Mouse (Mus musculus): ENCODE measurements at regions not wholly inside any gene's neighbourhood (a gene's known extent, or its start where the extent isn't known, plus 50 kb on each side); places are given as distances from the start of the nearest gene placed in this dataset.

DNA sequence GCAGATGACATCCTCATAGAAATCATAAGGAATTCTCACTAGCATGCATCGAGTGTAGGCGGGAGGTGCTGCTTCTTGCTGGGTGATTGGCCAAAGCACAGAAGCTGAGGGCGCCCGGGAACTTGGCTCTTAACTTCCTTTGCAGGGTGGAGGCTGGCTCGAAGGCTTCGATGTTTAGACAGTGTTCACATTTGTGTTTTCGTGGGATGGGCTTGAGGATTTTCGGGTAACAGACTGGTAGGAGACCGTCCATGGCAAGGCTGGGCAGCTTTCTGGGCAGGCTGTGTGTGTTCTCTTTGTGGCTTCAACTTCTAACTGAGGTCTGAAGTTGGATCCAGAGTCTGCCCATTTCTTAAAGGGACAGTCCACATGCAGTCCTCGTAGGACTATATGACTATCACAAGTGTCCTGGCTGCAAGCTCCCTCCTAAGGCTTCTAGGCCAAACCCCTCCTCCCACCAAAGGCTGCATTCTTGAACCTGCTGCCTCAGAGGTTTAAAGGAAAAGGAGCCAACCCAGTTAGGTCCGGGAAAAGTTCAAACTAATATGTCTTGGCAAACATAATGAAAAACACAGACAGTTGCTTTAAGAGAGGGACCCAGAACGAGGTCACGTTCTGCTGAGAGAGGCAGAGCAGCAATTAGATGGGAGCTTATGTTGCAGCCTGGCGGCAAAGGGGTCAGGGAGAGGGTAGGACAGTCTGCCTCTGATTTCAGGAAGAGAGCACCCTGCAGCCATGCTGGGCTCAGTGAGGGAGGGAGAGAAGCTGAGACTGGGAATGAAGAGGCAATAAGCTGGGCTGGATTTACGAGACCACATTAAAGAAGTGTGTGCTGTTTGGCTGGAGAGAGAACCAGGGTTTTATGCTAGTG is 98.2 kb upstream of the Neo1 start:
- no peak for TF ChIP-seq EP300 (IDR thresholded peaks at IDR 0.05)
- no peak for TF ChIP-seq CTCF (IDR thresholded peaks at IDR 0.05)
- DNase-seq (ENCODE audit: low spot score) (peak; percentile 40), ATAC-seq (peak; percentile 43)
- no peak overlapping the region for H3K9ac ChIP-seq (replicated peaks; ENCODE audit: low read depth)
- H3K9me3 ChIP-seq (ENCODE audit: low read length) = no peaks in the 10 kb centered on the region
- 23% methylated on average over 15 of the region's 15 CpGs for WGBS
- no peaks in the 10 kb centered on the region; the same call in 1 of the 2 replicates for H3K4me1 ChIP-seq (ENCODE audit: insufficient read depth, low read depth, low read length)
- H3K27ac ChIP-seq (ENCODE audit: low read length) = peak overlapping the region; percentile 9
- peak overlapping the region; percentile 35 for H3K4me2 ChIP-seq (replicated peaks; ENCODE audit: low read depth, low read length)
- H3K36me3 ChIP-seq (ENCODE audit: insufficient read depth, low read length) = no peaks in the 10 kb centered on the region
- H3K27me3 ChIP-seq (replicated peaks; ENCODE audit: insufficient read depth, low read length) = no peaks in the 10 kb centered on the region
- H3K4me3 ChIP-seq (ENCODE audit: low read depth, low read length) = no peak overlapping the region

- no peak overlapping the region for H3K4me3 ChIP-seq (ENCODE audit: low read depth, low read length)
- TF ChIP-seq CTCF (IDR thresholded peaks at IDR 0.05) (no peak), EP300 (IDR thresholded peaks at IDR 0.05) (no peak)
- no peak overlapping the region for H3K27ac ChIP-seq (ENCODE audit: low read length)
- H3K4me2 ChIP-seq (replicated peaks; ENCODE audit: low read depth, low read length) = no peak overlapping the region
- H3K9me3 ChIP-seq (ENCODE audit: low read length) = no peaks in the 10 kb centered on the region
- H3K36me3 ChIP-seq (ENCODE audit: insufficient read depth, low read length) = no peaks in the 10 kb centered on the region
- peak; percentile 83 for DNase-seq (ENCODE audit: low spot score)
- H3K4me1 ChIP-seq (ENCODE audit: insufficient read depth, low read depth, low read length) = no peaks in the 10 kb centered on the region; the same call in 1 of the 2 replicates
- ATAC-seq = peak; percentile 84
- H3K9ac ChIP-seq (replicated peaks; ENCODE audit: low read depth) = no peak overlapping the region
- H3K27me3 ChIP-seq (replicated peaks; ENCODE audit: insufficient read depth, low read length) = no peaks in the 10 kb centered on the region
- 63% methylated on average over 9 of the region's 9 CpGs for WGBS
Measured at GRCm38 (mm10) chr9:59129699-59130340, 93.6 kb upstream of the Neo1 start.

DNA sequence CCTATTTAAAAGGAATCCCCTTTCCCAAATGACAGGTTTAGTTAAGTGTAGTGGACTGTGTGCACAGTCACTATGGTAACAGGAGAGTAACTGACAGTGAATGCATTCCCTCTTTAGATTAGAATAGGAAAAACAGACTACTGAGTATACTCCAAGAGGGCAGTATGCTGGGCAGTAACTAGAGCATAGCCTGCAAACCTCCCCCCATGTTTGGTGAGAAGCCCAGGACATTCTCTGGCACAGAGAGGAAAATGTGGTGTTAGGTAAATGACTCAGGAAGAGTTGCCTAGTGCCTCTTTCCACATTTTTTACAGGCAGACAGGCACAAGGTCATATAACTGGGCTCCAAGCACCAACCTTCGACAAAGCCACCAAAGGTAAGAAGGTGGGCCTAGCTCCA is 93.0 kb upstream of the Neo1 start:
- TF ChIP-seq EP300 (IDR thresholded peaks at IDR 0.05) (no peak), CTCF (IDR thresholded peaks at IDR 0.05) (no peak)
- no peak overlapping the region; the same call in 1 of the 2 replicates for H3K27ac ChIP-seq (ENCODE audit: low read length)
- ATAC-seq = peak; percentile 78

GRCm38 (mm10) chr9:59128023-59128422 is 91.8 kb upstream of the Neo1 start:
- H3K9ac ChIP-seq (replicated peaks; ENCODE audit: low read depth) = no peak overlapping the region
- no peak overlapping the region for H3K27ac ChIP-seq (ENCODE audit: low read length)
- no peaks in the 10 kb centered on the region for H3K36me3 ChIP-seq (ENCODE audit: insufficient read depth, low read length)
- no peak overlapping the region for H3K4me3 ChIP-seq (ENCODE audit: low read depth, low read length)
- H3K4me1 ChIP-seq (ENCODE audit: insufficient read depth, low read depth, low read length) = no peaks in the 10 kb centered on the region
- no peak for ATAC-seq
- TF ChIP-seq EP300 (IDR thresholded peaks at IDR 0.05) (no peak), CTCF (IDR thresholded peaks at IDR 0.05) (no peak)
- no peak overlapping the region for H3K4me2 ChIP-seq (replicated peaks; ENCODE audit: low read depth, low read length)
- 68% methylated on average over 2 of the region's 2 CpGs for WGBS
- H3K27me3 ChIP-seq (replicated peaks; ENCODE audit: insufficient read depth, low read length) = no peaks in the 10 kb centered on the region
- no peak for DNase-seq (ENCODE audit: low spot score)
- no peaks in the 10 kb centered on the region for H3K9me3 ChIP-seq (ENCODE audit: low read length)

More for the DNA sequence above, 93.0 kb upstream of the Neo1 start:
- Histone ChIP-seq H3K36me3 (ENCODE audit: insufficient read depth, low read length) (no peaks in the 10 kb centered on the region), H3K4me3 (ENCODE audit: low read depth, low read length) (no peak overlapping the region), H3K4me1 (ENCODE audit: insufficient read depth, low read depth, low read length) (no peaks in the 10 kb centered on the region; the same call in 1 of the 2 replicates), H3K4me2 (replicated peaks; ENCODE audit: low read depth, low read length) (no peak overlapping the region), H3K9me3 (ENCODE audit: low read length) (no peaks in the 10 kb centered on the region), H3K27me3 (replicated peaks; ENCODE audit: insufficient read depth, low read length) (no peaks in the 10 kb centered on the region), H3K9ac (replicated peaks; ENCODE audit: low read depth) (no peak overlapping the region)
- peak; percentile 74 for DNase-seq (ENCODE audit: low spot score)
- 68% methylated on average over 1 of the region's 1 CpGs for WGBS

DNA sequence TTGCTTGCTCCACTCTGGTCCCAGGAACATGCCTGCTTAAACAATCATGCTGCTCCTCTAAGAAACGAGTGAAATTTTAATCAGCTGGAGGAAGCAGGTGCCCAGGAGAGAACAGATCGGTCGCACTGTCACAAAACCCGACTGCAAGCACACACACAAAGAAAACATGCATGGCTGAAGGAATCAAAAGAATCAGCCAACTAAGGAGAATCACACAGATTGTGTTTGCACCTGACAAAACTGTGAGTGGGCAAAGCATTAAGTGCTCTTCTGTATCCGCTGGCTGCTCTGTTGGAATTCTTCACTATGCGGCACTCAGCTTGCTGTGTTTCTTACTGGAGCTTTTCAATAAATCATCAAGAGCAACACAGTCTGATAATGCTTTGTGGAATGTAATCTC is 89.6 kb upstream of the Neo1 start:
- 72% methylated on average over 6 of the region's 6 CpGs for WGBS
- no peak for ATAC-seq

GRCm38 (mm10) chr9:59116561-59116960 is 80.3 kb upstream of the Neo1 start:
- Histone ChIP-seq H3K27me3 (replicated peaks; ENCODE audit: insufficient read depth, low read length) (no peaks in the 10 kb centered on the region), H3K36me3 (ENCODE audit: insufficient read depth, low read length) (no peaks in the 10 kb centered on the region), H3K4me1 (ENCODE audit: insufficient read depth, low read depth, low read length) (no peaks in the 10 kb centered on the region), H3K4me2 (replicated peaks; ENCODE audit: low read depth, low read length) (no peak overlapping the region), H3K4me3 (ENCODE audit: low read depth, low read length) (no peak overlapping the region), H3K27ac (ENCODE audit: low read length) (no peak overlapping the region), H3K9me3 (ENCODE audit: low read length) (no peaks in the 10 kb centered on the region), H3K9ac (replicated peaks; ENCODE audit: low read depth) (no peak overlapping the region)
- DNase-seq (ENCODE audit: low spot score) (peak; percentile 45), ATAC-seq (no peak)
- WGBS = 34% methylated on average over 2 of the region's 2 CpGs
- TF ChIP-seq CTCF (IDR thresholded peaks at IDR 0.05) (no peak), EP300 (IDR thresholded peaks at IDR 0.05) (no peak)

More for the DNA sequence above, 89.6 kb upstream of the Neo1 start:
- no peaks in the 10 kb centered on the region for H3K27me3 ChIP-seq (replicated peaks; ENCODE audit: insufficient read depth, low read length)
- no peak overlapping the region for H3K4me3 ChIP-seq (ENCODE audit: low read depth, low read length)
- H3K27ac ChIP-seq (ENCODE audit: low read length) = no peak overlapping the region
- no peak overlapping the region for H3K9ac ChIP-seq (replicated peaks; ENCODE audit: low read depth)
- H3K36me3 ChIP-seq (ENCODE audit: insufficient read depth, low read length) = no peaks in the 10 kb centered on the region
- no peak overlapping the region for H3K4me2 ChIP-seq (replicated peaks; ENCODE audit: low read depth, low read length)
- no peaks in the 10 kb centered on the region for H3K4me1 ChIP-seq (ENCODE audit: insufficient read depth, low read depth, low read length)
- no peak for DNase-seq (ENCODE audit: low spot score)
- TF ChIP-seq EP300 (IDR thresholded peaks at IDR 0.05) (no peak), CTCF (IDR thresholded peaks at IDR 0.05) (no peak)
- H3K9me3 ChIP-seq (ENCODE audit: low read length) = no peaks in the 10 kb centered on the region
